Mouse (Mus musculus) thymus, postnatal 0 days (tissue): ENCODE results near the gene Nsun5. TPM values are rescaled to one million over a fixed set of nuclear protein-coding genes. Genes with fewer than 3 reads are reported as not detected.
"Not testable (repeated sequence)": the region's sequence is repeated elsewhere in the genome, so short reads cannot be mapped to it uniquely, and the experiment has no call there.

ENCODE experiments used
- DNase-seq: peaks from one replicate; pipeline ENCODE4 v3.0.0-alpha.2; 2015; ENCODE audit warnings: low spot score
- polyA plus RNA-seq: library from polyadenylated mRNA; unstranded; fragments of >200 nt; fragmentation: Nextera tagmentation; extraction: Ambion mirVana; gene quantifications from 2 replicates; pipeline ENCODE4 v1.2.1, GENCODE M21; 2015

Nsun5 gene
- polyA plus RNA-seq: 37.5 and 40.1 TPM in 2 replicates

- peak; percentile 97 for DNase-seq
Measured at GRCm38 (mm10) chr5:135369787-135370654, at the start of gene Nsun5. Gene Nsun5, plus strand, starts transcription at chr5:135369953.

GRCm38 (mm10) chr5:135322197-135322596, 47.6 kb upstream of the Nsun5 start:
- DNase-seq: no peak

GRCm38 (mm10) chr5:135326121-135326659, 43.6 kb upstream of the Nsun5 start:
- DNase-seq: no peak

- DNase-seq: no peak
Measured at GRCm38 (mm10) chr5:135329471-135329870, 40.3 kb upstream of the Nsun5 start.

- DNase-seq: no peak
Measured at GRCm38 (mm10) chr5:135330201-135330600, 39.6 kb upstream of the Nsun5 start.

GRCm38 (mm10) chr5:135331161-135331560, 38.6 kb upstream of the Nsun5 start:
- no peak for DNase-seq

GRCm38 (mm10) chr5:135337575-135337974, 32.2 kb upstream of the Nsun5 start:
- no peak for DNase-seq

- DNase-seq: no peak
Measured at GRCm38 (mm10) chr5:135345989-135346388, 23.8 kb upstream of the Nsun5 start.

GRCm38 (mm10) chr5:135346430-135346829, 23.3 kb upstream of the Nsun5 start:
- DNase-seq: no peak

- DNase-seq: no peak
Measured at GRCm38 (mm10) chr5:135347511-135348011, 22.2 kb upstream of the Nsun5 start.

- no peak for DNase-seq
Measured at GRCm38 (mm10) chr5:135349862-135350261, 19.9 kb upstream of the Nsun5 start, which contains the start of gene Fkbp6. Gene Fkbp6, minus strand, starts transcription at chr5:135350044.

GRCm38 (mm10) chr5:135351606-135352005, 18.1 kb upstream of the Nsun5 start:
- no peak for DNase-seq

GRCm38 (mm10) chr5:135352995-135353394, 16.8 kb upstream of the Nsun5 start, which contains the start of gene Trim50:
Gene Trim50, plus strand, starts transcription at chr5:135353295.
- no peak for DNase-seq

GRCm38 (mm10) chr5:135353564-135353963, 16.2 kb upstream of the Nsun5 start:
- peak; percentile 42 for DNase-seq

- no peak for DNase-seq
Measured at GRCm38 (mm10) chr5:135356090-135356489, 13.7 kb upstream of the Nsun5 start.

GRCm38 (mm10) chr5:135357556-135357955, 12.2 kb upstream of the Nsun5 start:
- no peak for DNase-seq

GRCm38 (mm10) chr5:135359772-135360171, 10.0 kb upstream of the Nsun5 start:
- no peak for DNase-seq

- DNase-seq: no peak
Measured at GRCm38 (mm10) chr5:135362572-135362971, 7.2 kb upstream of the Nsun5 start.

- peak; percentile 11 for DNase-seq
Measured at GRCm38 (mm10) chr5:135363540-135363939, 6.2 kb upstream of the Nsun5 start.

GRCm38 (mm10) chr5:135367841-135368240, 1.9 kb upstream of the Nsun5 start:
- no peak for DNase-seq

GRCm38 (mm10) chr5:135368312-135368711, 1.4 kb upstream of the Nsun5 start:
- no peak for DNase-seq

GRCm38 (mm10) chr5:135369196-135369595, 557 bp upstream of the Nsun5 start:
- not testable (repeated sequence) for DNase-seq
